Mouse (Mus musculus) bone marrow, adult 2 months (tissue): ENCODE measurements at regions not wholly inside any gene's neighbourhood (a gene's known extent, or its start where the extent isn't known, plus 50 kb on each side); places are given as distances from the start of the nearest gene placed in this dataset.

Experiments
- H3K27ac ChIP-seq: fragments of 200-500 bp; 2 replicates; pipeline ENCODE4 v1.5.1; 2012; ENCODE audit warnings: low read depth, mild to moderate bottlenecking, control low read depth, inconsistent platforms, low read length; ENCODE audit not compliant: control insufficient read depth, poor library complexity, insufficient read depth
- H3K4me1 ChIP-seq: fragments of 200-500 bp; 2 replicates; pipeline ENCODE4 v1.6.1; 2011; ENCODE audit warnings: low read length; ENCODE audit not compliant: control insufficient read depth, insufficient read depth
- H3K4me3 ChIP-seq: fragments of 200-500 bp; replicated peaks from 2 replicates; pipeline ENCODE3; 2011; ENCODE audit warnings: mild to moderate bottlenecking, low read depth, low read length, control low read depth; ENCODE audit not compliant: control insufficient read depth
- CTCF ChIP-seq: fragments of 200-500 bp; IDR thresholded peaks from 2 replicates; pipeline ENCODE4 v1.5.1; 2011; ENCODE audit warnings: low read length, control low read depth; ENCODE audit not compliant: control insufficient read depth, insufficient read depth
- POLR2A ChIP-seq: fragments of 200-500 bp; IDR thresholded peaks from 2 replicates; pipeline ENCODE4 v1.6.1; 2011; ENCODE audit warnings: low read depth, mild to moderate bottlenecking, control low read depth, low read length, borderline replicate concordance; ENCODE audit not compliant: control insufficient read depth
- WGBS: fragments of 180-500 bp; shearing (Covaris S2); methylation state at CpG from one replicate; pipeline ENCODE4 v1.1.7; 2018; 5-methylcytosine and 5-hydroxymethylcytosine counted together

DNA sequence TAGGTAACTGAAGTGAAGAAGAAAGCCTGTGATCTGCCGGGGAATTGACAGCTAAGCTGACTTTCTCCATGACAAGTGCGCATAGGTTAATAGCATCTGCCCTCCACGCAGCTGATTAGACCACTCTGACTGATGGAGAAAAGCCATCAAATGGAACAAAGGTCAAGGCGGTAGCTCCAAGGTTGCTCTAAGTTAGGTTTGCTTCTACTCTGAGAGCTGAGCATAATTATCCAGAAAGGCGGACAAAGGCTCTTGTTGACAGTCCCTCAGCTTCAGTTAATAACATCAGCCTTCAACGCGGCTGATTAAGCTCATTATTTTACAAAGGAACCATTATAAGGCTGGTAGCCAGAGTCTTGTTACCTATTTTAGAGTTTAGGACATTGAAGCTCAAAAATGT, 54.0 kb upstream of the Enpep start:
- Histone ChIP-seq H3K27ac (no peak overlapping the region), H3K4me1 (no peaks in the 10 kb centered on the region), H3K4me3 (no peak overlapping the region)
- 84% methylated on average over 7 of the region's 7 CpGs for WGBS
- TF ChIP-seq POLR2A: no peak
- no peak for TF ChIP-seq CTCF

DNA sequence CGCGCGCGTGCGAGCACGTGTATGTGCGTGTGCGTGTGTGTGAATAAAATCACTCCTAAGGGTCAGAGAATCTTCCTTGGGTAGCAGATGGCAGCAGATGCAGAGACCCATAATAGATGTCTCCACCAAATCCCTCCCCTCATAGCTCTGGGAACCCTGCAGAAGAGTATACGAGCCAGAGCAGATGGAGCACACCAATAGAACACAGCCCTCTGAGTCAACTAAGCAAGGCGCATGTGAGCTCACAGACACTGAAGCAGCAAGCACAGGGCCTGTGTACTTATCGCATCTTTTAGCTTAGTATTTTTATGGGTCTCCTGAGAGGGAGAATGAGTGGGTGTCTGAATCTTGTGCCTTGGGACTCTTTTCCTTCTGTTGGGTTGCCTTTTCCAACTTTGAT, 58.0 kb upstream of the Enpep start:
- TF ChIP-seq POLR2A (no peak), CTCF (no peak)
- Histone ChIP-seq H3K4me3 (no peak overlapping the region), H3K4me1 (no peaks in the 10 kb centered on the region), H3K27ac (no peak overlapping the region)
- WGBS: 93% methylated on average over 11 of the region's 11 CpGs

DNA sequence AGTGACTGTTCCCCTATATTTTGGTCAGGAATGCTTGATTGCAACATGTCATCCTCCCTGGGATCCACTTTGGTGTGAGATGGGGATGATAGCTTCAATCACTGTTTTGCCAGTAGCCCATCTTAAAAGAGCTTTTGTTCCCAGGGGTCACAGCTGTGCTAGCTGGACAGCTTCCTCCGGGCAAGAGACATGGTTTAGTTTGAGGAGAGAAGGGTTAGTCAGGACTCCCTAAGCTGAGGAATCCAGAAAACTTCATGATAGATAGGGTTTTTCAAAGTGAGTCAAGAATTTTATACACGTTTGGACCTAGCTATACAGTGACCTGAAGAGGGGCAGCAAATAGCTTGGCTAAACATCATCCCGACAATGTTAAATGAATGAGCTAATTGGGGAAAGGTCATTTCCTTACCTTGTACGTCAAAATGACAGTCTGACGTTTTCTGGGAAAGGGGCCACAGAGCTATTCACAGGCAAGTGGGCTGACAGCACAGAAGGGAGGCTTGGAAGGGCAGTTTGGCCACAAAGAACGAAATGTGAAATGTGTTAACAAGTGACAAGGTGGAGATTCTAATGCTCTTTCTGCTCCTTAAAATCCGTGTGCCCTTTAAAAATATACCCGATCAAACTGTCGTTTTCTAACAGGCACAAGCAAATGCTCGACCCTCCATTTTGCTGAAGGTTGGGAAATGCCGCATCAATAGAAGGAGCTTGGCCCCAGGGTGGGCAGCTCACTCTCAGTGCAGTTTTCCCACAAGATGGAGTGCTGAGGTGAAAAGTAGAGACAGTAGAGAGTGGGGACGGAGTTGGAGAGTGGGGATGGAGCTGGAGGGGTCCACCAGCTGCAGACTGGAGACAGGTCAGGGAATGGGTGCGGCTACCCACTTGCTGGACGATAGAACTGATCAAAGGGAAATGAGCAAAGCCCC, 59.6 kb upstream of the Enpep start:
- H3K4me3 ChIP-seq: no peak overlapping the region
- TF ChIP-seq CTCF (no peak), POLR2A (no peak)
- H3K4me1 ChIP-seq: no peaks in the 10 kb centered on the region
- WGBS: 58% methylated on average over 14 of the region's 14 CpGs
- H3K27ac ChIP-seq: no peak overlapping the region

DNA sequence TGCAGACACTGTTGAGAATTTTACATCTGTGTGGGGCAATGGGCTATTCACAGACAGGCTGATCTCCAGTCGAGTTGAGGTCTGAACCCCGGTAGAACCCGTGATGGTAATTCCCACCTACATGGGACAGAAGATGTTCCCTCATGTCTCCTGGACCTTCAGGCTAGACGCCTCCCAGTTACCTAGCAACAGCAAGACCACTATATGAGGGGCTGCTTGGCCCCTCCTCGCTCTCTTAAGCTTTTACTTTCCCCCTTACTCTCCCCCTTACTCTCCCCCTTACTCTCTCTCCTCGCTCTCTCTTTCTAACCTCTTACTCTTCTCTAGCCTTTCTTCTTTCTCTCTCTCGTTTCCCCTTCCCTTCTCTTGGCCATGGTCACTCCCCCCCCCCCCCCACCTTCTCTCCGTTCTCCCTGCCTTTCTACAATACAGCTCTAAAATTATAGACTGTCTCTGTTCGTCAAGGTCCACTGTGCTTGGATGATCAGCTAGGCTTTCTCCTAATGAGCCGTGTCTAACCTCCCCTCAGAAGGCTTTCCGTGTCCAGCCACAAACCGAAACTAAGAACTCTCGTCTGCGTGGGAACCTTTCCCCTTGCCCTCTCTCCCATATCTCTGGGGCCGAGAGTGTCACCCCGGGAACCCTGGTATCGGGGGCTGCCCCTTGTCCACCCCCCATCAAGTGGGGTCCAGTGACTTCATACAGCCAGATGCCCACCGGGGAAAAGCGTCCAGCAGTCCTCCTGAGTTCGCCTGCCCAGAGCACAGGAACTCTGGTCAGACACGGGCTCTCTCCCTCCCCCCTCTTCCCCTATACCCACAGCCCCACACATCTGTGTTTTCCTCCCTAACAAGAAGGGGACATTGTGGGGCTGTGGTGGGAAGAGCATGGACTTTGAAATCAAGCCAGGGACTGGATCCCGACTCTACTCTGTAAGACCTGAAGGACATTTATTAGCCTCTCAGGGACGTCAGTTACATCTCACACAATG, 60.6 kb upstream of the Enpep start:
- 80% methylated on average over 23 of the region's 23 CpGs for WGBS
- no peak overlapping the region for H3K27ac ChIP-seq
- H3K4me1 ChIP-seq: no peaks in the 10 kb centered on the region
- TF ChIP-seq POLR2A: no peak
- H3K4me3 ChIP-seq: peak overlapping the region; percentile 40

DNA sequence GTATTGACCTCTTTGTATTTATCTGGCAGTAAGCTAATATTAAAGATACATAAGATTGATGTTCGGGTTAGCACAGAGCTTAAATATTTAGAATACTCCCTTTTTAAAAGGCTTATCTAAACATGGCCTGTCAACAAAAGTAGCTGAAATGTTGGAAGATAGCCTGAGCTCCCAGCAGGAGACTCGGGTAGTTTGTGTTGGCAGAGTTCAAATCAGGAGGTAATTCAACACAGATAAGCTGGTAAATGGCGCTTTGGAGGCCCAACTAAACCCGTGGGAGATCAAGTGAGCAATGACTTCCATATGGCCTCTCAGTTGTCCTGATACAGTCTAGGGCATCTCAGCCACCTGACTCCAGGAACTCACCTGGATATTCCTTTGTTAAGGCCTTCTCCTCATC, 65.0 kb upstream of the Enpep start:
- Histone ChIP-seq H3K27ac (no peak overlapping the region), H3K4me3 (no peak overlapping the region), H3K4me1 (no peaks in the 10 kb centered on the region)
- TF ChIP-seq CTCF (no peak), POLR2A (no peak)
- 70% methylated on average over 4 of the region's 4 CpGs for WGBS

DNA sequence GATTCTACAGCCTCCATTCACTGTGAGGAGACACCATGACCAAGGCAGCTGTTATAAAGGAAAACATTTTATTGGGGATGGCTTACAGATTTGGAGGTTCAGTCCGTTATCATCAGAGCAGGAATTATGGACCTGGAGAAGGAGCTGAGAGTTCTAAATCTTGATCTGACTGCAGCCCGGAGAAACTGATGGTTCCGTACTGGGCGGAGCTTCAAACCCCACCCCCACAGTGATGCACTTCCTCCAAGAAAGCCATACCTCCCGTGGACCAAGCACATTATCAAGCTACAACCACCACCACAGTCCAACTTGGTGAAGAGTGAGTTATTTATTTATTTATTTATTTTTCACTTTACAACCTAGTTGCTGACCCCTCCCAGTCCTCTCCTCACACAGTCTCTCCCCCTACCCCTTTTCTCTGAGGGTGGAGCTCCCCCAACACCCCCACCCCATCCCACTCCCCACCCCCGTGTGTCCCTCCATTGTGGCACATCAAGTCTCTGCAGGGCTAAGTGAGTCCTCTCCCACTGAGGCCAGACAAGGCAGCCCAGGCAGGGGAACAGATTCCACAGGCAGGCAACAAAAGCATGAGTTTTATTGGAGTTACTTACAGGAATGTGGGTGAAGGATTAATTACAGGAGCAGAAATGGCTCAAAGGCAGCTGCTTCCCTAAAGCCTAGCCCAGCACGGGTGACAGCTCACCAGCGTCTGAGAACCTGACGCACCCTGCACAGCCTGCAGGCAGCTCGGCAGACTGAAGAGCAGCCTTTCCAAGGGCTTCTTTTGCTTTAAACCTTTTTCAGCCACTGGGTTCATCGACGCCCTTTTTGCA, 67.8 kb upstream of the Enpep start:
- 80% methylated on average over 12 of the region's 12 CpGs for WGBS
- Histone ChIP-seq H3K27ac (no peak overlapping the region), H3K4me3 (no peak overlapping the region), H3K4me1 (no peaks in the 10 kb centered on the region)
- TF ChIP-seq CTCF (no peak), POLR2A (no peak)

DNA sequence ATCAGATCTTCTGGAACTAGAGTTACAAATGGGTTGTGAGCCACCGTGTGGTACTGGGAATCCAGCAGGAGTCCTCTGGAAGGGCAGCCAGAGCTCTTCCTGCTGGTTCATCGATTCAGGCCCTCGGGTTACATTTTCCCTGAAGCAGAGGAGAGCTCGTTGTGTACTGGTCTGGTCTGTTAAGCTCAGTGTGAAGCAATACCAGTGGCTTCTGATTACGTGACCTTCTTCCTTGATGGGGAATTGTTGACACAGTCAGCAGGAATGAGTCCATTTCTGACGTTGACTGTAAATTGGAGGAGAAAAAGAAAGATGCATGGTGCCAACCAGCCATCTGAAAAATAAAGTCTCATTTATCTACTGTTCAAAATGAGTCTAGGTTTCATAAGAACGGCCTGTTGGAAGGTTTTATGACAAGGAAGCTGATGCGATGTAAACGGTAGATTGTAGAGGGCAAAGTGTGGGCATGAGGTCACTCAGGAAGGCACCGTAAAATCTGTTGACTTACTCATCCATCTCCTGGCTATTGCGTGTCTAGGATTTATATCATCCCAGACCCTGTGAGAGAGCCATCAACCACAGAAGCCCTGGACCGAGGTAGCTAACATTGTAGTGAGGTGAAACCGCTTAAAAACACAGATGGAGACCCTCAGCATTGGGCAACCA, 79.0 kb upstream of the Enpep start:
- Histone ChIP-seq H3K4me1 (no peaks in the 10 kb centered on the region), H3K27ac (no peak overlapping the region), H3K4me3 (no peak overlapping the region)
- no peak for TF ChIP-seq POLR2A
- no peak for TF ChIP-seq CTCF
- WGBS: 77% methylated on average over 13 of the region's 13 CpGs
